Mouse (Mus musculus): ENCODE results near the gene Gm26741. TPM values are rescaled to one million over a fixed set of nuclear protein-coding genes. Genes with fewer than 3 reads are reported as not detected.
A peak's percentile ranks its signal among the peaks of the same experiment; 100 is the strongest.
"Not testable (repeated sequence)": the region's sequence is repeated elsewhere in the genome, so short reads cannot be mapped to it uniquely, and the experiment has no call there.

The Gm26741 gene
- polyA plus RNA-seq (2012; rRNA removed) = not detected in 2 replicates

DNA sequence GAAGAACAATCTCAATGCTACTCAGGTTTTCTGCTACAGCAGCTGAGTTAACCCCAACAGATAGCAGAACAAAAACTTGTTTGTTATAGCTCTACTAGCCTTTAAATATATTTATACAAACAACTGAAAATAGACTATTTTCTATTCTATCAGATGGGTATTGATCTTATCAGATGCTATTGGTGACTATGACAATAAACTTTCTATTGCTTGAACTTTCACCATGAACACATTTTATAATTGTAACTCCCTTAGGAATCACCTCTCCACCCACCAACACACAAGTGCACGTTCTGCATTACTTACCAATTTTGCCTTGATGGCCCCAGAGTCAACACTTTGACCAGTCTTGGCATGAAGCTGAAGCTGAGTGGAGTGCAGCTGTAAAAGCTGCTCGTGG, at the start of gene Gm26741:
TSS of gene Gm26741 (plus strand) at position 301 of the 400 bp plus-strand sequence.
- DNase-seq (ENCODE audit: low read depth) = no peak
- no peak for TF ChIP-seq CTCF (IDR thresholded peaks at IDR 0.05; ENCODE audit: borderline replicate concordance, extremely low read depth, insufficient read depth, insufficient read length)
- no peak for TF ChIP-seq POLR2A (IDR thresholded peaks at IDR 0.05; ENCODE audit: borderline replicate concordance, extremely low read depth, insufficient read depth, insufficient read length, poor library complexity, severe bottlenecking)

DNA sequence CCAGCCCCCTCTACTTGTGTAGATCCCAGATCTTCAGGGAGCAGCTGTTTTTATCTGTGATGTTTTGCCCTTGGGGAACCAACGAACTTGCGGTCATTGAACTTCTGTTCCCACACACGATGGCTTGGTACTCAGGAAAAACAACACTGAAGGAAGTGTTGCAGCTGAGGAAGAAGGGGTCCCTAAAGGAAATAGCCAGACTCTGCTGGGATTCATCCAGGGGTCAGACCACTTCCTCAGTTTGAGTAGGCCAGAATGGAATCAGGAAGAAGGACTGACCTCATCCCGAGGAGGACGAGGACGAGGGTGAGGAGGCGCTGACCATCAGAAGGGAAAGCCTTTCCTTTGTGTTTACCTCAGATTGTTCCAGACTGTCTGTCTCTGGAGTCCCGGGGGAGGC, 49.4 kb upstream of the Gm26741 start:
- no peak for TF ChIP-seq POLR2A (IDR thresholded peaks at IDR 0.05; ENCODE audit: borderline replicate concordance, extremely low read depth, insufficient read depth, insufficient read length, poor library complexity, severe bottlenecking)
- no peak for TF ChIP-seq CTCF (IDR thresholded peaks at IDR 0.05; ENCODE audit: borderline replicate concordance, extremely low read depth, insufficient read depth, insufficient read length)
- DNase-seq (ENCODE audit: low read depth) = peak; percentile 8

DNA sequence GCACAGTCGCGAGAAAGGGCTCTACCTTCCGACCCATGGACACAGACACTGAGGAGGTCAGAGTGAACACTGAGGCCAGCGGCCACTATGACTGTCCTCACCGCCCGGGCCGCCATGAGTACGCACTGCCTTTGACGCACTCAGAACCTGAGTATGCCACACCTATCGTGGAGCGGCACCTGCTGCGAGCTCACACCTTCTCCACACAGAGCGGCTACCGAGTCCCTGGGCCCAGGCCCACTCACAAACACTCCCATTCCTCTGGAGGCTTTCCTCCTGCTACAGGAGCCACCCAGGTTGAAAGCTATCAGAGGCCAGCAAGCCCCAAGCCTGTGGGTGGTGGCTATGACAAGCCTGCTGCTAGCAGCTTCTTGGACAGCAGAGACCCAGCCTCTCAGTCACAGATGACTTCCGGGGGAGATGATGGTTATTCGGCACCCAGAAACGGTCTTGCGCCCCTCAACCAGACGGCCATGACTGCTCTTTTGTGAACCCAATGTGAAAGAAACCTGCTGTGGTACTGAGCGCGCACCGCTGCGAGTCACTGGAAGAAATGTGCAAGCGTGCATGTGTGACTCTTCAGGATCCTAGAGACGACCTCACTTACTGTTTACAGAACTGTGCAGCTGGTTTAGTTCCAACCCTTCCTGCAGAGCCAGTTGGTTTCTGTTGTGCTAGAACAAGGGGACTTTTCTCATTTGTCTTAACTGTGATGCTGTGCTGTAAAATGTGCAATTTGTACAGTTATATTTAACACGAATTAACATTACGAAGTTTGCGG, 38.9 kb upstream of the Gm26741 start:
- TF ChIP-seq CTCF (IDR thresholded peaks at IDR 0.05; ENCODE audit: borderline replicate concordance, extremely low read depth, insufficient read depth, insufficient read length) (no peak), POLR2A (IDR thresholded peaks at IDR 0.05; ENCODE audit: borderline replicate concordance, extremely low read depth, insufficient read depth, insufficient read length, poor library complexity, severe bottlenecking) (no peak)

DNA sequence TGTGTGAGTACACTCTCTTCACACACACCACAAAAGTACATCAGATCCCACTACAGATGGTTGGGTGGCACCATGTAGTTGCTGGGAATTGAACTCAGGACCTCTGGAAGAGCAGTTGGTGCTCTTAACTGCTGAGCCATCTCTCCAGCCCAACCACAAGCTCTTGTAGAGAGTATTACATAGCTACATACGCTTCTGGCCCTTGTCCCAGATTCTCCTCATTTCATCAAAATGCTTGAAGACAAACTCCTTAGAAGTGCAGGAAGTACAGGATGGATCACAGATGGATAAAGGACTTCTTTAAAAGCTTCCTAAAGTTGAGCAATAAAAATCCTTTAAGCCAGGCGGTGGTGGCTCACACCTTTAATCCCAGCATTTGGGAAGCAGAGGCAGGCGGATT, 36.6 kb upstream of the Gm26741 start:
- no peak for TF ChIP-seq CTCF (IDR thresholded peaks at IDR 0.05; ENCODE audit: borderline replicate concordance, extremely low read depth, insufficient read depth, insufficient read length)
- TF ChIP-seq POLR2A (IDR thresholded peaks at IDR 0.05; ENCODE audit: borderline replicate concordance, extremely low read depth, insufficient read depth, insufficient read length, poor library complexity, severe bottlenecking) = no peak

More for the DNA sequence above, 38.9 kb upstream of the Gm26741 start:
- DNase-seq (ENCODE audit: low read depth) = no peak

DNA sequence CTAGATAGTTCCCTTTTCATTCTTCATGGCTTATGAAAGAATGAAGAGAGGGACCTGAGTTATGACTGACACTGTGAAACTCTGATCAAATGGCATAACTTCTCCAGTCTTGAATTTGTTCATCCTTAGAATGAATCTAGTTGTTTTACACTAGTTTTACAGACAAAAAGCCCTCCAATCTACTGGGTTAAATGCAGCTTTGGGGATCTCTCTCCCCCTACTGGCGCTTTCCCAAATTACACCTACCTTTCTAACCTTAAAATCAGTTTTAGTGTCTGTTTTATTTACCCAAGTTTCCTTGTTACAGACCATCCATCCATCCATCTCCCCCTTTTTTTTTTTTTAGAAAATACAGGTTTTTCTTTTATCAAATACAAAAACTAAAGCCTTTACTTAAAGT, 27.6 kb upstream of the Gm26741 start:
- no peak for TF ChIP-seq POLR2A (IDR thresholded peaks at IDR 0.05; ENCODE audit: borderline replicate concordance, extremely low read depth, insufficient read depth, insufficient read length, poor library complexity, severe bottlenecking)
- TF ChIP-seq CTCF (IDR thresholded peaks at IDR 0.05; ENCODE audit: borderline replicate concordance, extremely low read depth, insufficient read depth, insufficient read length) = peak; percentile 43; the same call in 1 of the 2 replicates

More for the DNA sequence above, 36.6 kb upstream of the Gm26741 start:
- DNase-seq (ENCODE audit: low read depth) = no peak

DNA sequence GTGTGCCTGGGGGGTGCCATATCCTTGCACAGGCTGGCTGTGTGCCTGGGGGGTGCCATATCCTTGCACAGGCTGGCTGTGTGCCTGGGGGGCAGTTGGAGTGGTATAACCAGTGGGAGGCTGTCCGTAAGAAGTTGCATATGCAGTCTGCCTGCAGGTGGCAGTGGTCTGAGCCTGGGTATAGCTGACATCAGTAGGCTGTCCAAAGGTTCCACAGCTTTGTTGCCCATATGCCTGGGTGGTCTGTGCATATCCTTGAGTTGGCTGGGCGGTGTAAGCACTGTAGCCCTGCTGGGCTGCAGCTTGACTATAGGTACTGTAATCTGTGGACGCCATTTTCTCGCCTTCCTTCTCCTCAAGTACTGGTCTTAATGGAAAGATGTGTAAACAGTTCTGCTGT, 15.2 kb upstream of the Gm26741 start:
- DNase-seq (ENCODE audit: low read depth) = not testable (repeated sequence)

More for the DNA sequence above, 27.6 kb upstream of the Gm26741 start:
- peak; percentile 65 for DNase-seq (ENCODE audit: low read depth)

DNA sequence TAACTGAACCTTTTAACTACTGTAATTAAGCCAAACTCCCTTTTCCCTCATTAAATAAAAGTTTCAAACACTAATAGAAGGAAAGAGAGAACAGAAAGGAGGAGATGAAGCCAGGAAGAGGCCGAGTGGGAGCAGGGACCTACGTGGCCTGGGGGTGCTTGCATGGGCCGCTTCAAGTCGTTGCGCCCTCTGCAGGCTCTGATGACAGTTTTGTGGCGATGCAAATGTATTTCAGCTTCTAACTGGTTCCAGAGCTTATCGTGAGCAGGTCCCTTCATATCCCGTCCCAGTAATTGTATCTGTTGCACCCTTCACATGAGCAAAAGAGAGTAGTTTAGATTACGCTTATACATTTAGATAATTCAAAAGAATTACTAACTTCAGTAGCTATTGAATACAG, 5.4 kb upstream of the Gm26741 start:
- peak; percentile 29 for DNase-seq (ENCODE audit: low read depth)
- TF ChIP-seq POLR2A (IDR thresholded peaks at IDR 0.05; ENCODE audit: borderline replicate concordance, extremely low read depth, insufficient read depth, insufficient read length, poor library complexity, severe bottlenecking) = no peak
- TF ChIP-seq CTCF (IDR thresholded peaks at IDR 0.05; ENCODE audit: borderline replicate concordance, extremely low read depth, insufficient read depth, insufficient read length) = peak; percentile 22; the same call in 1 of the 2 replicates

DNA sequence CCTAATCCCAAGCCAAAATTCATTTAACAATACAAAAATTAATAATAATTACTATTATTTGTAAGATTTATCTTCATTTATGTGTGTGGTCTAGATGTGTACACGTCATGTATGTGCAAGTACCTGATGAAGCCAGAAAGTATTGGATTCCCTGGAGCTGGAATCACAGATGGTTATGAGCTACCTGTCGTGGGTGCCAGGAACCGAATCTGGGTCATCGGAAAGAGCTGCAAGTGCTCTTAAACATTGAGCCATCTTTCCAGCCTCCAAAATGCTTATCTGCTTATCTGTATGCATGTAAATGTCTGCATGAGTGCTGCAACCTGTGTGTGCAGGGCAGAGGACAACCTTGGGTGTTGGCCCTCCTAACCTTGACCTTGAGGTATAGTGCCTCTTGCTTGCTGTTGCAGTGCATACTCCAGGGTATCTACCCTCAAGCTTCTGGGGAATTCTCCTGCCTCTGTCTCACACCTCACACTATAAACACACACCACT, 1.7 kb downstream of the Gm26741 start:
- DNase-seq (ENCODE audit: low read depth) = no peak
- no peak for TF ChIP-seq POLR2A (IDR thresholded peaks at IDR 0.05; ENCODE audit: borderline replicate concordance, extremely low read depth, insufficient read depth, insufficient read length, poor library complexity, severe bottlenecking)
- TF ChIP-seq CTCF (IDR thresholded peaks at IDR 0.05; ENCODE audit: borderline replicate concordance, extremely low read depth, insufficient read depth, insufficient read length) = no peak

DNA sequence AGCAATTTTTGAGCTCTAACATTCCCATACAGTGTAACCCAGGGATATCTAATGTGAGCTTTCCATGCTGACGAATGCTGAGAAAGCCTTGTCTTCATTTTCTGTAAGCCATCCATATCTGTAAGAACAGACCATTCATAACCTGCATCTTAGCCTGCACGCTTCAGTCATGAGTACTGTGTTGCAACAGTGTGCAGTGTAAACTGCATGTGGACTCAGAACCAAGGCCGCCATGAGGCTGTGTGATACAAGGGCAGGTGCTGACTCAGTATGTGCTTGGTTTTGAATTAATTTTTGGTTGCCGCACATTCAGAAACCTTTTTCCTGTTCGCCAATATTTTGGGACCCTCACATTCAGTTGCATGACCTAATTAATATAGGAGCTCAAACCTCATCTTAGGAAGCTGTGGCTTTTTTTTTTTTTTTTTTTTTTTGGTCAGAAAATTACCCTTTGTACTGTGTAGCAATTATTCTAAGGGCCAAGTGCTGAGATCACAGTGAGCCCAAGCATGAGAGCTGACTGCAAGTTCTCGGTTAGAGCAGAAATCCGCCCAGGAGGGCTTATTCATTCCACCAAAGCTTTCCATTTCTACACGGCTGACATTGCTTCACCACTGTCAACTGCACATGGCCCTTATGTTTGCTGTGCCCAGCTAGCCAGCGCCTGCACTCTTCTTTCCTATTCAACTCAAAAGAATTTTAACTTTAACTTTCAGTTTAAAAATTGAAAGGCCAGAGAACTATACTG, 2.5 kb downstream of the Gm26741 start:
- no peak for TF ChIP-seq CTCF (IDR thresholded peaks at IDR 0.05; ENCODE audit: borderline replicate concordance, extremely low read depth, insufficient read depth, insufficient read length)
- no peak for TF ChIP-seq POLR2A (IDR thresholded peaks at IDR 0.05; ENCODE audit: borderline replicate concordance, extremely low read depth, insufficient read depth, insufficient read length, poor library complexity, severe bottlenecking)
- no peak for DNase-seq (ENCODE audit: low read depth)

DNA sequence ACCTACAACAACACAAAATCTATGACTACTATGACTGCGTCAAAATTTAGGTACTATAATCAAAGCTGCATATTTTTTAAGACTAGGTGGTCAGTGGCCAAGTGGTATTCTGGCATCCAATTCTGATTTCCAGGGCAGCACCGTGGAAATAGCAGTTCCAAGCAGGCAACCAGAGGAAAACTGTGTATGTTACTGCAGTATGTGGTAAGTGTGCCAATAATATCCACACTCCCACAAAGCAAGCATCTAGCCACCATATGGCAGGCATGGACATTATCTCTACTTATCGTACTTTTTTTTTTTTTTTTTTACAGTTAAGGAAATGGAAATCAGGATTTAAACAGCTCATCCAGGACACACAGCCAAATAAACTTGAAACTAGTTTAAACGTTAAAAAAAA, 9.8 kb downstream of the Gm26741 start:
- DNase-seq (ENCODE audit: low read depth) = peak; percentile 5
- TF ChIP-seq CTCF (IDR thresholded peaks at IDR 0.05; ENCODE audit: borderline replicate concordance, extremely low read depth, insufficient read depth, insufficient read length) (no peak), POLR2A (IDR thresholded peaks at IDR 0.05; ENCODE audit: borderline replicate concordance, extremely low read depth, insufficient read depth, insufficient read length, poor library complexity, severe bottlenecking) (no peak)

DNA sequence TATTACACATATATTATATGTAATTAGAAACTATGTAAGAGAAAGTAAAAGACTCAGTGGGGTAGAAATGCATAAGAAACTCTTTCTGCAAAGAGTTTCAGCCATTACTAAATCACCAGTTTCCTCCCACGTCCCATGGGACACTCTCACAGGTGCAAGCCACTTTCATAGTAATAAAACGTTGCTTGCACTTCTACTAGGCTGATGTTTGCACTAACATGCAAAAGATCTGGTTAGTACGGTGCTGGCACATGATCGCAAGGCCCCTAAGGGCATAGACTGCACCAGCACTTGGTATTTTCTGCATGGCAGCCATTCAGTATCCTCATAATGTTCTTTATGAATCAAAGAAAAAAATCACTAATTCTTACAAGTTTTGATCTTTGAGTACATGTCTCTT, 15.3 kb downstream of the Gm26741 start:
- TF ChIP-seq CTCF (IDR thresholded peaks at IDR 0.05; ENCODE audit: borderline replicate concordance, extremely low read depth, insufficient read depth, insufficient read length) (no peak), POLR2A (IDR thresholded peaks at IDR 0.05; ENCODE audit: borderline replicate concordance, extremely low read depth, insufficient read depth, insufficient read length, poor library complexity, severe bottlenecking) (no peak)
- no peak for DNase-seq (ENCODE audit: low read depth)
